In the genomic region with DNA sequence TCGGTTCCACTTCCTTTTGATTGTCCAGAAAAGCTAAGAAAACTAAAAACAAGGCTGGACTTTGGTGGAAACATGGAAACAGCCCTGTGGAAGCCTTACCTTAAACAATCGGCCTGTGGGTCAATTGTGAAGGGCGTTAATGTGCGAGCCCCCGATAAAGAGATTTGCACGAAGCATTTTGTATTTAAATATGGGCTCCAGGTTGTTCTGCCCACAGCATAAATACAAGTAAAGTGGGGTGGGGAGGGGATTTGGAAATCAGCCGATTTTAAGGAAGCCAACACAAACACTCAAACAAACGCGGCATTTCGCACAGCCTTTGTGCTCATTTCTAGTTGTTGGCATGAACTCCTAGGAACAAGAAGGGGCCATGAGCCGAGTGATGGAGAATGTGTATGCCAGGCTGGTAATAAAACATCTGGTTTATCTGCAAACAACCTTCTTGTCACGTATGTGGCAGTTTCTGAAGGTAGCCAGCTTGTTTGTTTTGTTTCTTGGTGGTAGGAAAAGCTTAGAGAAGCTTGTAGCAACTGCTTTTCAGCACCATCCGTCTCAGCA, we compare ENCODE assay signal across 11 mouse cellular contexts.
DNase-seq lines count a peak whose midpoint lies in the region; ATAC-seq and TF ChIP-seq lines count a peak whose summit lies in the region.
"Had no signal": no experiment of that assay in that cellular context is flagged by ENCODE, and none has a peak within 500 bp of the region (broad histone marks: within the 10 kb centered on the region; RNA-seq: fewer than 3 reads in every experiment).

No protein-coding gene starts in this region.

- no peaks in the 10 kb centered on the region for H3K27me3 ChIP-seq in intestine, embryonic 15.5 days (replicated peaks)
- H3K27me3 ChIP-seq in intestine, postnatal 0 days (replicated peaks; ENCODE audit: control insufficient read depth, insufficient read depth, low read length): no peaks in the 10 kb centered on the region
- H3K27me3 ChIP-seq: neural tube, embryonic 12.5 days had no signal

- no peak overlapping the region for H3K4me3 ChIP-seq in intestine, embryonic 15.5 days (replicated peaks)
- H3K4me3 ChIP-seq in intestine, postnatal 0 days (ENCODE audit: low read depth, low read length): no peak overlapping the region
- H3K4me3 ChIP-seq: neural tube, embryonic 12.5 days had no signal

- no peak overlapping the region for H3K27ac ChIP-seq in intestine, embryonic 15.5 days
- no peak overlapping the region for H3K27ac ChIP-seq in intestine, postnatal 0 days (ENCODE audit: low read depth, low read length)
- H3K27ac ChIP-seq: macrophage; neural tube, embryonic 12.5 days had no signal

- 0 out of 2 replicates have a peak overlapping the region, but pooled peaks have one; percentile 2 for H3K4me2 ChIP-seq in intestine, embryonic 15.5 days (replicated peaks)
- no peak overlapping the region for H3K4me2 ChIP-seq in intestine, postnatal 0 days (replicated peaks; ENCODE audit: low read depth)
- H3K4me2 ChIP-seq: neural tube, embryonic 12.5 days had no signal

- no peak for ATAC-seq in intestine, embryonic 15.5 days
- ATAC-seq in intestine, postnatal 0 days: no peak

- H3K36me3 ChIP-seq in intestine, embryonic 15.5 days: no peaks in the 10 kb centered on the region
- H3K36me3 ChIP-seq in intestine, postnatal 0 days (ENCODE audit: control insufficient read depth, insufficient read depth): no peaks in the 10 kb centered on the region
- H3K36me3 ChIP-seq: neural tube, embryonic 12.5 days had no signal

- H3K9me3 ChIP-seq in intestine, embryonic 15.5 days: no peaks in the 10 kb centered on the region
- H3K9me3 ChIP-seq in intestine, postnatal 0 days (ENCODE audit: control insufficient read depth): no peaks in the 10 kb centered on the region
- H3K9me3 ChIP-seq: neural tube, embryonic 12.5 days had no signal

- 65% methylated on average over 13 of the region's 13 CpGs for WGBS in intestine, embryonic 15.5 days
- WGBS in intestine, postnatal 0 days: 56% methylated on average over 13 of the region's 13 CpGs

- no peak overlapping the region for H3K9ac ChIP-seq in intestine, embryonic 15.5 days
- no peak overlapping the region for H3K9ac ChIP-seq in intestine, postnatal 0 days (ENCODE audit: low read depth, low read length)
- H3K9ac ChIP-seq: neural tube, embryonic 12.5 days had no signal

- peak; percentile 4 to 6 for DNase-seq in right cerebral cortex, adult 2 months (ENCODE audit: low spot score in 2 of 2)
- DNase-seq in right cerebral cortex, postnatal 36 days (ENCODE audit: low spot score in 2 of 2): no peak
- peak; percentile 10 for DNase-seq in heart, postnatal 4 days
- DNase-seq in frontal cortex, postnatal 10 days (ENCODE audit: low spot score in 2 of 2): no peak
- no peak for DNase-seq in MN1 (ENCODE audit: low spot score)
- DNase-seq: left cerebral cortex, postnatal 4 days; right cerebral cortex, postnatal 25 days had no signal

- no peak for TF ChIP-seq CTCF in intestine, postnatal 0 days (IDR thresholded peaks at IDR 0.05; ENCODE audit: low read depth)

- H3K4me1 ChIP-seq in intestine, embryonic 15.5 days (replicated peaks): peaks cover 2% of the 10 kb centered on the region; the same call in 1 of the 2 replicates
- H3K4me1 ChIP-seq in intestine, postnatal 0 days (replicated peaks; ENCODE audit: control insufficient read depth, insufficient read depth, low read length): no peaks in the 10 kb centered on the region
- H3K4me1 ChIP-seq: neural tube, embryonic 12.5 days had no signal

Comparison
In these comparisons a context has a peak if more than half of its experiments do, and no peak if none do; other contexts are left out.
1. DNase-seq: peak in right cerebral cortex, adult 2 months (2 of 2) and heart, postnatal 4 days (single experiment); none in right cerebral cortex, postnatal 36 days (0 of 2), frontal cortex, postnatal 10 days (0 of 2) and MN1 (single experiment).